Mouse (Mus musculus) macrophage (primary cell): Measurements from ENCODE around the gene Rrp1b. TPM values are rescaled to one million over a fixed set of nuclear protein-coding genes. Genes with fewer than 3 reads are reported as not detected.

Experiments used
- H3K27ac ChIP-seq: fragments of 350-480 bp; formaldehyde crosslinking; 2 replicates; pipeline ENCODE4 v1.9.0; 2021
- H3K36me3 ChIP-seq: fragments of 350-480 bp; formaldehyde crosslinking; 2 replicates; pipeline ENCODE4 v1.9.0; 2021; ENCODE audit errors: inconsistent target
- H3K4me3 ChIP-seq: fragments of 350-480 bp; formaldehyde crosslinking; 2 replicates; pipeline ENCODE4 v1.9.0; 2021; ENCODE audit errors: inconsistent target
- H3K79me2 ChIP-seq: fragments of 350-480 bp; formaldehyde crosslinking; 2 replicates; pipeline ENCODE4 v1.9.0; 2021; ENCODE audit errors: inconsistent target
- WGBS: methylation state at CpG from one replicate; pipeline ENCODE4 v1.1.7; 2026; ENCODE audit warnings: inconsistent platforms; ENCODE audit not compliant: missing documents; 5-methylcytosine and 5-hydroxymethylcytosine counted together
- polyA plus RNA-seq: library from polyadenylated mRNA; stranded (reverse); fragments of 250-400 nt; gene quantifications from 3 replicates; pipeline ENCODE4 v1.2.4, GENCODE M21; 2018; ENCODE audit warnings: inconsistent platforms

Gene Rrp1b
- polyA plus RNA-seq, 1 experiment from 2014 or later = 7.3 TPM

- Histone ChIP-seq H3K36me3 (no peaks in the 10 kb centered on the region), H3K27ac (no peak overlapping the region), H3K4me3 (no peak overlapping the region), H3K79me2 (no peaks in the 10 kb centered on the region)
- WGBS = 95% methylated on average over 5 of the region's 5 CpGs
These were observed 17.6 kb upstream of the Rrp1b start for GRCm38 (mm10) chr17:32018127-32018894.

DNA sequence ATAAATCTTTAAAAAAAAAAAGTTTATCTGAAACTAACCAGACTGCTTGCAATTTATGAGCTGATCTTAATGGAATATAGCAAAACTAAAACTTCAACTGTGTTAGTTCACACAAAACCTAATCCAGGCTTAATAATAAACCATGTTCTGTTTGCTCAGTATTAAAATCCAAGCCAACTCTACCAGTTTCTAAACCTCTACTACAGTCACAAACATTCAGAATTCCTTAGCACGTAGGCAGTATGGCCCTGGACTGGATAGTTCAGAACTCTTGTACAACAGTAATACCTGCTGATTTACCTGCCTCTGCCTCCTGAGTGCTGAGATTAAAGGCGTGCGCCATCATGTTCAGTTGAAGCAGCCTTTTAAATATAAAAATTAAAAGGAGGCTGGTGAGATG lies 13.9 kb upstream of the Rrp1b start:
- Histone ChIP-seq H3K36me3 (no peaks in the 10 kb centered on the region), H3K27ac (no peak overlapping the region), H3K79me2 (no peaks in the 10 kb centered on the region), H3K4me3 (no peak overlapping the region)
- 100% methylated on average over 3 of the region's 3 CpGs for WGBS

GRCm38 (mm10) chr17:32022551-32022950 lies 13.3 kb upstream of the Rrp1b start:
- Histone ChIP-seq H3K79me2 (no peaks in the 10 kb centered on the region), H3K27ac (no peak overlapping the region), H3K36me3 (no peaks in the 10 kb centered on the region), H3K4me3 (no peak overlapping the region)
- 93% methylated on average over 6 of the region's 6 CpGs for WGBS

DNA sequence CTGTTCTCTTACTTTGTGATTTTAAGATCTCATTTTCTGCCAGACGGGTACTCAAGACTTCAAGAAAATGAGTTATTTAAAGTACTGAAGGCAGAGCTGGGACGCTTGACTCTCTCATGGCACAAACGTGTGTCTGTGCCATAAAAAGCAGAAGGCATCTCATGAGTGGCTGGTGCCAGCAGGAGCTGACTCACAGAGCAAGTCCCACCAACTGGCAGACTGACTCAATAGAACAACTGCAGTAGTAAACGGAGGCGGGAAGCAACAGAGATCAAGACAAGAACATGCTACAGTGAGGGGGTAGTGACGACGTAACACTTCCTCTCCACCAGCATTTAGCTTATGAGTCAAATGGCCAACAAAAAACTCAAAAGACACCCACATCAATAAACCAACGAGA lies 12.8 kb upstream of the Rrp1b start:
- WGBS = 28% methylated on average over 8 of the region's 8 CpGs

DNA sequence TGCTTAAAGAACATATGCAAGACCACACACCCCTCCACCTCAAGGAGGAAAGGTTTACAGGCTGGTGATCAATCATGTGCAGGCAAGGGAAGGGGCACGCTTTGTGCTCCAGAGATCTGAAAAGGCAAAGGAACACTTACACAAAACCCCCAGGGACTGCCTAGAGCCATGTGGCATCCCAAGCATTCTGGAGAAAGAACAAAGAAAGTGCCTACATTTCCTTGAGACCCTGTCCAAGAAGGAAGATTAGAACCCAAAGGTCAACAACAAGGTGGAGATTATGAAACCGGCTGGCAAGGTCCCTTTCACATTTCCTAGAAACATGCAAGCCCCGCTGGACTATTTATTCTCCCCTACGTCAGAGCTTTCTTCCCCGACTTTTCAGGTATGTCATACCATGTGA lies 11.2 kb upstream of the Rrp1b start:
- Histone ChIP-seq H3K27ac (no peak overlapping the region), H3K4me3 (no peak overlapping the region), H3K79me2 (no peaks in the 10 kb centered on the region), H3K36me3 (no peaks in the 10 kb centered on the region)
- 93% methylated on average over 5 of the region's 5 CpGs for WGBS

More for the DNA sequence above, 12.8 kb upstream of the Rrp1b start:
- Histone ChIP-seq H3K79me2 (no peaks in the 10 kb centered on the region), H3K27ac (no peak overlapping the region), H3K36me3 (no peaks in the 10 kb centered on the region), H3K4me3 (no peak overlapping the region)

- Histone ChIP-seq H3K4me3 (no peak overlapping the region), H3K27ac (no peak overlapping the region), H3K79me2 (no peaks in the 10 kb centered on the region), H3K36me3 (no peaks in the 10 kb centered on the region)
- WGBS = 12% methylated on average over 2 of the region's 2 CpGs
These were observed 10.5 kb upstream of the Rrp1b start for GRCm38 (mm10) chr17:32025386-32025785.

DNA sequence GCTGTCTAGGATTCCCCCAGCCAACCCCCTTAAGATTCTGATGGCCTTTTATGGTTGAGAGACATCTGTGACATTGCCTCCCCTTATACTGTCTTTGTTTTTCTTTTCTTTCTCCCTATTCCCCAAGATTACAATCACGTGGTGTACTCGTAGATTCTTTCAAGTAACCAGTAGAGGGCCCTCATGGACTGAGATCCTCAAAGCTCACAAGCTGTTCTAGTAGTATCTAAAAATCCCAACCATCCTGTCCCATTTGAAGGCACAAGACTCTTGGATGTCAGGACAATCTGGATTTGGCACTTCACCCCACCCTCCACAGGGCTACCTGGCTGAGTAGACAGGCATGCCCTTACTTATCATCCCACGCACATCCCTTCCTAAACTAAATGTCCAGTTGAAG lies 8.2 kb upstream of the Rrp1b start:
- no peaks in the 10 kb centered on the region for H3K79me2 ChIP-seq
- WGBS = 31% methylated on average over 3 of the region's 3 CpGs
- no peaks in the 10 kb centered on the region for H3K36me3 ChIP-seq
- H3K27ac ChIP-seq = no peak overlapping the region
- H3K4me3 ChIP-seq = no peak overlapping the region

DNA sequence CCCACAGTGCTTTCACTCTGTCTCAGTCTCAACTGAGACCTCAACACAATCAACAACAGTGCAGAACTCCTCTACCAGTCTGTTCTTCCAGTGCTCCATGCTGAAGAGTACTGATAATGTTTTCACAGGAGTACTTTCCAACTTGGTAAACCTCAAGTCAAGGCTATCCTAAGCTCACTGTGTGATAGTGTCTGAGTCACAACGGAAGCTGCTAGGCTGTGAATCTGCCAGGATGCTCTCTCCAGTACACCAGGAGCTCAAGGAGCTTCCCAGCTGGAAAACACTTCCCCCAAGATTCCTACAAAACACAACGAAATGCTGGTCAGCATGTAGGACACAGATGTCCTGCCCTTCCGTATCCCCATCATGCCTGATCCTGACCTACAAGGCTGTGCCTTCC lies 7.6 kb upstream of the Rrp1b start:
- no peak overlapping the region for H3K4me3 ChIP-seq
- H3K36me3 ChIP-seq = no peaks in the 10 kb centered on the region
- H3K79me2 ChIP-seq = no peaks in the 10 kb centered on the region
- no peak overlapping the region for H3K27ac ChIP-seq
- WGBS = 80% methylated on average over 3 of the region's 3 CpGs

- Histone ChIP-seq H3K36me3 (no peaks in the 10 kb centered on the region), H3K79me2 (peaks cover 1% of the 10 kb centered on the region), H3K4me3 (no peak overlapping the region), H3K27ac (no peak overlapping the region)
- 65% methylated on average over 7 of the region's 7 CpGs for WGBS
These were observed 4.2 kb upstream of the Rrp1b start for GRCm38 (mm10) chr17:32031684-32032083.

DNA sequence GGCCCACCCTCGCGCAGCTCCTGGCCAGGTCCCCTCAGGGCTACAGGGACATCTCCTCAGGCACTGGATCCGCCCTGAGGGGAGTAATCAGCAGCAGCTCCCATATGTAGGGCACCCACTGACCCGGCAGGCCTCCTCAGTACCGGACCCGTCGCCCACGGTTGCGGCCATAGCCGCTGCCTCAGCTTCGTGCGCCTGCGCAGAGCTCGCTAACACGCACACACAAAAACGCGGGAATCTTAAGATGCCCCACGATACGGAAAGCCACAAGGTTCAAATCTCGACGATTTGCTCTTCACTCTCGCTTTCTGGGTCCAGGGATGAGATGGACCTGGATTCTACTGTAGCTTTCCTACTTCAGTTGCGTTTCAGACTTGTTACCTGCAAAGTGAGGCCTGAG lies 1.6 kb upstream of the Rrp1b start:
- Histone ChIP-seq H3K36me3 (no peaks in the 10 kb centered on the region), H3K27ac (no peak overlapping the region), H3K4me3 (no peak overlapping the region), H3K79me2 (peaks cover 27% of the 10 kb centered on the region)
- 94% methylated on average over 23 of the region's 23 CpGs for WGBS

- peak overlapping the region; percentile 62 for H3K4me3 ChIP-seq
- H3K27ac ChIP-seq = no peak overlapping the region
- H3K36me3 ChIP-seq = no peaks in the 10 kb centered on the region
- peaks cover 44% of the 10 kb centered on the region for H3K79me2 ChIP-seq
- under 1% methylated on average over 40 of the region's 46 CpGs for WGBS
These were observed 874 bp downstream of the Rrp1b start for GRCm38 (mm10) chr17:32036509-32037438.

DNA sequence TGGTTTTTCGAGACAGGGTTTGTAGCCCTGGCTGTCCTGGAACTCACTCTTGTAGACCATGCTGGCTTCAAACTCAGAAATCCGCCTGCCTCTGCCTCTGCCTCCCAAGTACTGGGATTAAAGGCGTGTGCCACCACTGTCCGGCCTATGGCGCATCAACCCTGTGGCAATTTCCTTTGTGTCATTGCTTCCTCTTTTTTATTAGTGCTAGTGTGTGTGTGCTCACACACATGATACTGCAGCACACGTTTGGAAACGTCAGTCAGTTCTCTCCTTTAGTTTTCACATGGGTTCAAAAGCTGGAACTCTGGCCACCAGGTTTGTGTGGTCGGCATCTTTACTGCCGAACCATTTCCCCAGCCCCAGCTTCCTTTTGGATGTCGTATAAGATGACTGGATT lies 4.4 kb downstream of the Rrp1b start:
- Histone ChIP-seq H3K79me2 (peaks cover 79% of the 10 kb centered on the region), H3K36me3 (no peaks in the 10 kb centered on the region), H3K4me3 (no peak overlapping the region), H3K27ac (peak overlapping the region; percentile 35)
- 21% methylated on average over 10 of the region's 10 CpGs for WGBS

DNA sequence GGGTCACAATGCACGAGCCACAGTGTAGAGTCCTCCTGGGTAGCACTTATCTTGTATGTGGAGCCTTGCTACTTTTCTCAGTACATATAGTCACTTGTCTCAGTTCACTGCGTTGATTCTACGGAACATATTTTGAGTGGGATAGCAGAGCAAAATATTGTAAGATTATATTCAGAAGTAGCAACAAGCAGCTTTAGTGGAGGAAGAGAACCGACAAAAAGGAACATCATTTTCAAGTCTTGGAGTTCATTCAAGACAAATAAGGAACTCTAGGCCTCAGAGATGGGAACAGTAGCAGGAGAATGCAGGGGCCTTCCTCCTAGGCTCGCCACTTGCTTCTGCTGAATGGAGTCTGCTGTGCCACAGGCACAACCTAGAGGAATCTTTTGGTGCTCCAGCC lies 10.6 kb downstream of the Rrp1b start:
- Histone ChIP-seq H3K79me2 (peaks cover 40% of the 10 kb centered on the region), H3K36me3 (0 out of 2 replicates have a peak, but pooled peaks cover 9% of the 10 kb centered on the region), H3K4me3 (no peak overlapping the region), H3K27ac (no peak overlapping the region)
- WGBS = 79% methylated on average over 5 of the region's 5 CpGs

DNA sequence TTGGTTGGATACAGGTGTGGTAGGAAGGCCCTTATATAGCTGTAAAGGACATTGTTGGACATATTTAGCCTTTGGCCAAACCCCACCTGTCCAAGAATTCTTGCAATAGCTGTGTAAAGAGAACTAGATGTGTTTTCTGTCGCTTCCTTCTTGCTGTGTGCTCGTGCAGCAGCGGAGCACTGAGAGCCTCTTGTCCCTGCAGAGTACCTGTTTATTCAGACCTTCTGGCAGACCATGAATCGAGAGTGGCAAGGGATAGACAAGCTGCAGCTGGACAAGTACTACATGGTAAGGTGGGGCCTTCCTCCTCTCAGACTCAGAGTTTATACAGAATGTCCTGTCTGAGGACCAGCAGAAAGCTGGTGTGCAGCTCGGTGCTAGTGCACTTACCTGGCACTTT lies 12.5 kb downstream of the Rrp1b start:
- no peak overlapping the region for H3K4me3 ChIP-seq
- H3K27ac ChIP-seq = no peak overlapping the region
- 0 out of 2 replicates have a peak, but pooled peaks cover 9% of the 10 kb centered on the region for H3K36me3 ChIP-seq
- 90% methylated on average over 5 of the region's 5 CpGs for WGBS
- H3K79me2 ChIP-seq = peaks cover 22% of the 10 kb centered on the region

DNA sequence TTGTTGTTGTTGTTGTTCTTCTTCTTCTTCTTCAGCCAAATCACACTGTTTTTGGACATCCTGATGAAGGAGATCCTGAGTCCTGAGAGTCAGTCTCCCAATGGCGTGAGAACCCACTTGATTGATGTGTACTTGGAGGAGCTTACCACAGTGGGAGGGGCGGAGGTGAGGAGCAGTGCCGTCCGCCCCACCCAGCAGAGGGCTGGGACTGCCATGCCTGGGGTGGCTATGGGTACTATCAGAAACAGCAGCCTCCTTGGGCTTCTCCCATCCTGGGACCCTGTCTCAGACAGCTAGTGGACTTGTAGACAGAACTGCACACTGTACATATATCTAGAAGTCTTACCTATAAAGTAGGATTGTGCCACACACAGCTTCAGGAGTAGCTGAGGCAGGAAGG lies 14.0 kb downstream of the Rrp1b start:
- H3K4me3 ChIP-seq = no peak overlapping the region
- no peak overlapping the region for H3K27ac ChIP-seq
- H3K36me3 ChIP-seq = 0 out of 2 replicates have a peak, but pooled peaks cover 9% of the 10 kb centered on the region
- H3K79me2 ChIP-seq = peaks cover 7% of the 10 kb centered on the region
- WGBS = 95% methylated on average over 4 of the region's 4 CpGs
